Mouse (Mus musculus) midbrain, embryonic 12.5 days (tissue): ENCODE data around the gene Coq8b. TPM values are rescaled to one million over a fixed set of nuclear protein-coding genes. Genes with fewer than 3 reads are reported as not detected.

Experiments used
- ATAC-seq: fragments of 200-750 bp; cut with Nextera tagmentation; 2 replicates; pipeline ENCODE4 v1.8.0; 2017; ENCODE audit warnings: low read depth, moderate TSS enrichment, moderate library complexity; ENCODE audit not compliant: low FRiP score
- H3K27ac ChIP-seq: fragments of 300-500 bp; sonication (generic); replicated peaks from 2 replicates; pipeline ENCODE4 v1.5.1; 2016; ENCODE audit warnings: mild to moderate bottlenecking
- H3K27me3 ChIP-seq: fragments of 300-500 bp; sonication (generic); 2 replicates; pipeline ENCODE4 v1.6.1; 2016; ENCODE audit warnings: mild to moderate bottlenecking
- H3K36me3 ChIP-seq: fragments of 300-500 bp; sonication (generic); 2 replicates; pipeline ENCODE4 v1.6.1; 2016
- H3K4me1 ChIP-seq: fragments of 300-500 bp; sonication (generic); 2 replicates; pipeline ENCODE4 v1.6.1; 2016
- H3K4me2 ChIP-seq: fragments of 300-500 bp; sonication (generic); replicated peaks from 2 replicates; pipeline ENCODE4 v1.6.1; 2016; ENCODE audit warnings: mild to moderate bottlenecking, moderate library complexity
- H3K4me3 ChIP-seq: fragments of 300-500 bp; sonication (generic); 2 replicates; pipeline ENCODE4 v1.5.1; 2016; ENCODE audit warnings: mild to moderate bottlenecking
- H3K9ac ChIP-seq: fragments of 300-500 bp; sonication (generic); replicated peaks from 2 replicates; pipeline ENCODE4 v1.6.1; 2016; ENCODE audit warnings: mild to moderate bottlenecking, moderate library complexity
- H3K9me3 ChIP-seq: fragments of 300-500 bp; sonication (generic); 2 replicates; pipeline ENCODE4 v1.6.1; 2016; ENCODE audit warnings: mild to moderate bottlenecking
- WGBS: fragments of 180-500 bp; shearing (Covaris S2); methylation state at CpG from one replicate; pipeline ENCODE4 v1.1.7; 2016; 5-methylcytosine and 5-hydroxymethylcytosine counted together
- microRNA counts: library from miRNA; unstranded; fragments of <30 nt; microRNA quantifications from one replicate; lab custom pipeline; 2017
- microRNA-seq: library from miRNA; unstranded; fragments of <30 nt; microRNA quantifications from one replicate; pipeline ENCODE4, GENCODE M21; 2017
- polyA plus RNA-seq: library from polyadenylated mRNA; unstranded; fragments of >200 nt; fragmentation: Nextera tagmentation; extraction: Ambion mirVana; gene quantifications from 2 replicates; pipeline ENCODE4 v1.2.1, GENCODE M21; 2016

Gene Coq8b
- polyA plus RNA-seq, 1 experiment from 2014 or later, result 22.1 TPM

DNA sequence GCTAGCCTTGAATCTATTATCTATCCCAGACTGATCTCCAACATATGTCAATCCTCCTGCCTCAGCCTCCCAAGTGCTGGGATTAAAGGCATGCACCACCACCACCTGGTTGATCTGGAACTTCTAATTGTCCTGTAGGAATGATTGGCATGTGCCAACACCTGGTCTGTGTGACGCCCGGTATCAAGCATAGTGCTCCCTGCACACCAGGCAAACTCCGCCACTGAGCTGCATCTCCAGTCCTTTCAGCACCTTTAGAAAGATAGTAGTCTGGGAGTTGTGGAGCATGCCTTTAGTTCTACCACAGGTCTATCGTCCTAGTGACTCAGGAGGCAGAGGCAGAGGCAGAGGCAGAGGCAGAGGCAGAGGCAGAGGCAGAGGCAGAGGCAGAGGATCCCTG, 67.5 kb downstream of the Coq8b start:
- no peak for ATAC-seq
- Histone ChIP-seq H3K9ac (no peak overlapping the region), H3K27ac (no peak overlapping the region), H3K9me3 (no peaks in the 10 kb centered on the region), H3K27me3 (peaks cover 9% of the 10 kb centered on the region; the same call in 1 of the 2 replicates), H3K4me2 (no peak overlapping the region), H3K4me1 (no peaks in the 10 kb centered on the region), H3K4me3 (no peak overlapping the region), H3K36me3 (no peaks in the 10 kb centered on the region)
- 86% methylated on average over 4 of the region's 4 CpGs for WGBS

- 93% methylated on average over 5 of the region's 5 CpGs for WGBS
These were observed 68.0 kb downstream of the Coq8b start for GRCm38 (mm10) chr7:27300801-27301200.

GRCm38 (mm10) chr7:27302172-27302571, 69.3 kb downstream of the Coq8b start:
- Histone ChIP-seq H3K36me3 (no peaks in the 10 kb centered on the region), H3K4me2 (no peak overlapping the region), H3K9ac (no peak overlapping the region), H3K27me3 (peaks cover 9% of the 10 kb centered on the region; the same call in 1 of the 2 replicates), H3K4me1 (no peaks in the 10 kb centered on the region), H3K9me3 (no peaks in the 10 kb centered on the region), H3K27ac (no peak overlapping the region), H3K4me3 (no peak overlapping the region)
- 12% methylated on average over 11 of the region's 11 CpGs for WGBS
- ATAC-seq, result peak; percentile 30; the same call in 1 of the 2 replicates

More at GRCm38 (mm10) chr7:27300801-27301200, 68.0 kb downstream of the Coq8b start:
- Histone ChIP-seq H3K4me2 (no peak overlapping the region), H3K27me3 (peaks cover 9% of the 10 kb centered on the region; the same call in 1 of the 2 replicates), H3K4me1 (no peaks in the 10 kb centered on the region), H3K9ac (no peak overlapping the region), H3K9me3 (no peaks in the 10 kb centered on the region), H3K36me3 (no peaks in the 10 kb centered on the region), H3K4me3 (no peak overlapping the region), H3K27ac (no peak overlapping the region)
- no peak for ATAC-seq

GRCm38 (mm10) chr7:27305091-27305730, 72.4 kb downstream of the Coq8b start:
- Histone ChIP-seq H3K27me3 (peaks cover 26% of the 10 kb centered on the region), H3K9me3 (no peaks in the 10 kb centered on the region), H3K4me3 (no peak overlapping the region), H3K27ac (no peak overlapping the region), H3K36me3 (no peaks in the 10 kb centered on the region), H3K4me1 (peaks cover 5% of the 10 kb centered on the region; the same call in 1 of the 2 replicates), H3K4me2 (no peak overlapping the region), H3K9ac (no peak overlapping the region)
- 89% methylated on average over 17 of the region's 17 CpGs for WGBS
- ATAC-seq, result no peak

DNA sequence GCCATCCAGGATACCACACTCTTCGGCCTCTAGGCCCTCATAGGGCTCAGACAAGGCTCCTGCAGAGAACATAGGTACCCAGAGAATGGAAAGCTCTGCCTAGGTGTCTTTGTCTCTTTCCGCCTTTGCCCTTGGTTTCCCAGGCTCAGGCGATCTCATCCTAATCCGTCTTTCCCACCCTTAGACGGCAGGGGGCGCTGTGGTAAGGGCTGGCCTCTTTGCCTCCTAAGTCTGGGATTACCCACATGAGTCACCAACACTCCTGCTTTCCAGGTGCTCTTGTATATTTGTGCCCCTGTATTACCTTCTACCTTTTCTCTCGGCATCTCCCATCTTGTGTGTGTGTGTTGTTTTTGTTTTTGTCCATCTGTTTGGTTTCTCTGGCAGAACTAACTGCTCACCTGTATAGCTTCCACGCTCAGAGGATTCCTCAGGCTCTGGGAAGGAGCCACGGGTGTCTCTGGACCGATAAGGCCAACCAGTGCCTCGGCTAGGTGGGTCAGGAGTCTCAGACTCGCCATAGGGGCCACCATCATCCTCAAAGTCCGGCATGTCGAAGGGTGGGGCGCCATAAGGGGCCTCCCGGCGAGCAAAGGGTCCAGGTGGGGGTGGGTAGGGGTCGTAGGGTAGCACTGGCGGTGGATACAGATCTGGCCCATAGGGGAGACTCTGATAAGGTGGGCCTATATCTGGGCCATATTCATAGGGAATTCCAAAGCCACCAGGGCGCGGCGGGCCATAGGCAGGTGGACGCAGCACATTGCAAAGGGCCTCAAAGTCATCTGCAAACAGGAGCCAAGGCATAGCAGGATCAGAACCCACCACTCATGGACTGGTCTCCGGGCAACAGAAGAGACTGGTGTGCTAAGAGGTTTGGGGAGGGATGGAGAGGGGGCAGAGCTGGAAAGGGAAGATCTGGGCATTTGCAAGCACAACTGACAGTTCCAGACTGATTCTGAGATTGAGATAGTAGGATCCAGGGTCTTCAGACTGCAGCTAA, 73.6 kb downstream of the Coq8b start:
- no peak overlapping the region for H3K27ac ChIP-seq
- no peaks in the 10 kb centered on the region for H3K36me3 ChIP-seq

GRCm38 (mm10) chr7:27307551-27307950, 74.7 kb downstream of the Coq8b start:
- no peaks in the 10 kb centered on the region for H3K9me3 ChIP-seq
- no peak overlapping the region for H3K4me3 ChIP-seq
- H3K4me1 ChIP-seq, result peaks cover 10% of the 10 kb centered on the region
- no peak overlapping the region for H3K4me2 ChIP-seq
- no peak overlapping the region for H3K27ac ChIP-seq
- WGBS, result 51% methylated on average over 9 of the region's 9 CpGs
- H3K36me3 ChIP-seq, result no peaks in the 10 kb centered on the region
- no peak for ATAC-seq
- no peak overlapping the region for H3K9ac ChIP-seq
- H3K27me3 ChIP-seq, result peaks cover 34% of the 10 kb centered on the region

More for the DNA sequence above, 73.6 kb downstream of the Coq8b start:
- Histone ChIP-seq H3K4me1 (peaks cover 10% of the 10 kb centered on the region), H3K4me2 (no peak overlapping the region), H3K27me3 (peaks cover 34% of the 10 kb centered on the region), H3K4me3 (no peak overlapping the region), H3K9ac (no peak overlapping the region), H3K9me3 (no peaks in the 10 kb centered on the region)
- WGBS, result 78% methylated on average over 24 of the region's 24 CpGs
- ATAC-seq, result no peak

MicroRNAs within 50 kb of the gene (microRNA counts, 519-probe panel; counts per million panel counts)
- microRNA mmu-miR-1191 (lab: Ali Mortazavi, UCI), result not detected

Small RNA genes within 50 kb of the gene (microRNA-seq; reads per million reads assigned to microRNA genes)
- gene Mir1191, result 11.4 reads per million, percentile 28 among the genes with 10 or more reads in this experiment

Other genes starting within 250 kb of the Coq8b start
- gene Cyp2a12, start 203.9 kb upstream of the Coq8b start, polyA plus RNA-seq, result not detected in 2 replicates
- not detected in 2 replicates for gene Cyp2f2, start 113.1 kb upstream of the Coq8b start, polyA plus RNA-seq
- 0.18 and 0.27 TPM in 2 replicates for gene Cyp2t4, start 79.3 kb upstream of the Coq8b start, polyA plus RNA-seq
- 94.2 and 100 TPM in 2 replicates for gene Egln2, start 66.2 kb upstream of the Coq8b start, polyA plus RNA-seq
- gene Rab4b, start 54.1 kb upstream of the Coq8b start, polyA plus RNA-seq, result 82.9 and 83.0 TPM in 2 replicates
- 0.59 TPM in 1 of 2 replicates, not detected in the other for gene Gm21983, start 51.9 kb upstream of the Coq8b start, polyA plus RNA-seq
- 5.1 and 11.1 TPM in 2 replicates for gene Mia, start 51.9 kb upstream of the Coq8b start, polyA plus RNA-seq
- gene BC024978, start 37.2 kb upstream of the Coq8b start, polyA plus RNA-seq, result 3.9 and 4.5 TPM in 2 replicates
- 277 and 286 TPM in 2 replicates for gene Snrpa, start 36.8 kb upstream of the Coq8b start, polyA plus RNA-seq
- 8.7 and 10.2 TPM in 2 replicates for gene Itpkc, start 4.4 kb upstream of the Coq8b start, polyA plus RNA-seq
- gene Numbl, start 25.4 kb downstream of the Coq8b start, polyA plus RNA-seq, result 59.8 and 61.2 TPM in 2 replicates
- 10.1 and 10.2 TPM in 2 replicates for gene Ltbp4, start 104.7 kb downstream of the Coq8b start, polyA plus RNA-seq
- gene Shkbp1, start 123.0 kb downstream of the Coq8b start, polyA plus RNA-seq, result 77.3 and 78.1 TPM in 2 replicates
- gene Gm20479, start 124.4 kb downstream of the Coq8b start, polyA plus RNA-seq, result 0.87 TPM in 1 of 2 replicates, not detected in the other
- 0.67 and 0.78 TPM in 2 replicates for gene Sptbn4, start 214.7 kb downstream of the Coq8b start, polyA plus RNA-seq
- gene Blvrb, start 215.0 kb downstream of the Coq8b start, polyA plus RNA-seq, result 23.1 and 31.0 TPM in 2 replicates
- gene Sertad3, start 240.7 kb downstream of the Coq8b start, polyA plus RNA-seq, result 16.5 and 18.7 TPM in 2 replicates